Mouse (Mus musculus): ENCODE data around the gene Mpst. TPM values are rescaled to one million over a fixed set of nuclear protein-coding genes. Genes with fewer than 3 reads are reported as not detected.
A peak's percentile ranks its signal among the peaks of the same experiment; 100 is the strongest.

Mpst gene
- polyA plus RNA-seq, 1 experiment: 83.4 TPM

DNA sequence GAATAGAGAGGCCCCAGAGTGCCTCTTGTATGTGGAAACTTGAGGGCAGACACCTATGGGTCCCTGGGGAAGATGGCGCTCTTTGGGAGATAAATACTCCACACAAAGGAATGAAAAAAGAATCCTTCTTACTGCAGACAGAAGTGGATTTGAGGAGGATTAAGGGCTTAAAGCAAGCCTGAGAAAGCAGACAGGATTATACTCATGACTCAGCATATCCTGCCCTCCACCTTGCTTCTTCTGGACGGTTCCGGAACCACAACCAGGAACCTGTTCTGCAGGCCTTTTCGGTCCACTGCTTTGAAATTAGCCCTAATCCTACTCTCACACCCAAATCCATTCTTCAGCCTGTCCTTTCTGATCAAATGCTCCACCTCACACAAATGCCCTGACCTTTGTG, 24.1 kb upstream of the Mpst start:
- TF ChIP-seq POLR2A (IDR thresholded peaks at IDR 0.05; ENCODE audit: borderline replicate concordance, extremely low read depth, insufficient read depth, insufficient read length, poor library complexity, severe bottlenecking) (no peak), CTCF (IDR thresholded peaks at IDR 0.05; ENCODE audit: borderline replicate concordance, extremely low read depth, insufficient read depth, insufficient read length) (no peak)
- no peak for DNase-seq (ENCODE audit: low read depth)

DNA sequence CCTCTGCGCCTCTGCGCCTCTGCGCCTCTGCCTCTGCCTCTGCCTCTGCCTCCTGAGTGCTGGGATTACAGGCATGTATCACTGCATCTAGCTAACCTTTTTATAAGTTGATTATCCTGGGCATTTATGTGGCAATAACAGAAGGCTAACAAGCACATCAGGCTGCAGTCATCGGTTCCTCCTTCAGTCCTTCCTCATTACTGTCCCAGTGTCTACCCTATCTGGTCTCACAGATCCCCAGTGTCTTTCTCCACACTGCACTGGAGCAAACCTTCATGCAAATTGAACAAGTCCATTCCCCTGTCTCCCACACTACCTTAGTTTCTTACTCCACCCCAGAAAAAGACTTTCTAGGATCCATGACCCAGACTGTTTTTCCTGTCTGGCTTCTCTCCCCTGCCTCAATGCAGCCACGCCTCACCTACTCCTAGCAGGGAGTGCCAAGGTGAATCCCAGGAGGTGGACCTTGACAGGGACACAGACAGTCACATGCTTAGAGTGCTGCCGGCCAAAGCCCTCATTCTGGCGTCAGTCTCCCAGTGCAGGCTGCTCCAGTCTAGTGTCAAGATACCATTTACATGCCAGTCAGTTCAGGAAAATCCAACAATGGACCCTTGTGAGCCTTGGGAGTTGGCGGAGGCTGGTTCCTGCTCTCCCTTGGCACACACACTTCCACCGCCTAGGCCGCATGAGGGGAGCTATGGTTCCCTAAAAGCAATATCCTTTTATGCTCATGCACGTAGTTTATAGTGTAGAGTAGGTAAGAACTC, 22.6 kb upstream of the Mpst start:
- TF ChIP-seq CTCF (IDR thresholded peaks at IDR 0.05; ENCODE audit: borderline replicate concordance, extremely low read depth, insufficient read depth, insufficient read length) (no peak), POLR2A (IDR thresholded peaks at IDR 0.05; ENCODE audit: borderline replicate concordance, extremely low read depth, insufficient read depth, insufficient read length, poor library complexity, severe bottlenecking) (no peak)
- DNase-seq (ENCODE audit: low read depth): peak; percentile 89

DNA sequence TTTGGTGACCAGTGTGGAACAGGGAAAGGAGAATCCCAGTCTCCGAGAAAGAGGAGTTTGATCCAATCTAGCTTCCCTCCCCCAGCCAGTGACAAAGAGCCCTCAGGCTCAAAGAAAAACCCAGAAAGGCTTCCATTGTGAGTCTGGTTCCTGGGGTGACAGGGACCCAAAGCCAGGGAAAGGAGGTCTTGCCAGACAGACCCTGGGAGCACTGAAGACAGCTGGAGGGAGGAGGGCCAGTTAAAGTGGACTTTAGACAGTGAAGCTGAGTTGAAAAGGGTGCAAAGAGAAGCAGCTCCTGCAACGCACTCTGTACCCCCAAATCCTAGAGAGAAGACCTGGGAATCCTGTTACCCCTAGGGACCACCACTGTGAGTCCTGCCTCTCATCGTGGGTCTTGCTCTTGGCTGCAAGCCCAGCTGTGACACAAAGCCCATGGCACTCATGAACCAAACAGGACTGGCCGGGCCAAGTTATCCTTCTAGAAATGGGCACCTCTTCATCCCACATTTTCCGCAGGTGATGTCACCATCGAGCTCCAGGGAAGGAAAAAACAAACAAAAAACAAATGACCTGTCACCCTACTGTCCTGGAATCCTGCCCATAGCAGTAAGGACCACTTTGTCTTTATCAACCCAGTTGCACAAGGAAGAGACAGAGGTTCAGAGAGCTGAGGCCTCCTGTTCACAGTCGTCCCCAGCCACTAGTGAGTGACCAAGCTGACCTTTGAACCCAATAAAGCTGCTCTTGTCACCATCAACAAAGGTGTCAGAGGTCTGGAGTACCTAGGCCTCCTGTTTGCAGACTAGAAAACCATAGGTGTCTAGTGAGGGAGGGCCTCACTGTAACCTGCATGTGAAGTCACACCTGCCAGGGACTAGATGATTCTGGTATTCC, 21.7 kb upstream of the Mpst start:
- TF ChIP-seq CTCF (IDR thresholded peaks at IDR 0.05; ENCODE audit: borderline replicate concordance, extremely low read depth, insufficient read depth, insufficient read length) (no peak), POLR2A (IDR thresholded peaks at IDR 0.05; ENCODE audit: borderline replicate concordance, extremely low read depth, insufficient read depth, insufficient read length, poor library complexity, severe bottlenecking) (no peak)
- DNase-seq (ENCODE audit: low read depth): peak; percentile 83

DNA sequence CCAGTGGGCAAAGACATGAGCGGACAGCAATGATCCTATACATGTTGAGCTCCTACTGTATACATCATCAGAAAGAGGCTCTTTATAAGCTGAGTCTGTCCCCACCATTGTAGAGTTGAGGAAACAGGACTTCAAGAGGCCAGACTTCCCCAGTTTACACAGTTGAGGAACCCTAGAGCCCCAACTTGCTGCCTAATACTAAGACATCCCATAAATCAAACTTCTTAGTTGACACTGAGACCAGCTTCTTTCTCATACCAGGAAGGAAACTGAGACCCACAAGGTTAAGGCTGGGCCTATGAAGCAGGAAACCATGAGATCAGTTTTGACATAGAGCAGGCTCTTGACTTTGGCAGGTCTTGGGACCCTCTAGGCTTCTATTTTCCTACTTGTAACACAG, 20.7 kb upstream of the Mpst start:
- TF ChIP-seq CTCF (IDR thresholded peaks at IDR 0.05; ENCODE audit: borderline replicate concordance, extremely low read depth, insufficient read depth, insufficient read length): no peak
- TF ChIP-seq POLR2A (IDR thresholded peaks at IDR 0.05; ENCODE audit: borderline replicate concordance, extremely low read depth, insufficient read depth, insufficient read length, poor library complexity, severe bottlenecking): no peak
- no peak for DNase-seq (ENCODE audit: low read depth)

DNA sequence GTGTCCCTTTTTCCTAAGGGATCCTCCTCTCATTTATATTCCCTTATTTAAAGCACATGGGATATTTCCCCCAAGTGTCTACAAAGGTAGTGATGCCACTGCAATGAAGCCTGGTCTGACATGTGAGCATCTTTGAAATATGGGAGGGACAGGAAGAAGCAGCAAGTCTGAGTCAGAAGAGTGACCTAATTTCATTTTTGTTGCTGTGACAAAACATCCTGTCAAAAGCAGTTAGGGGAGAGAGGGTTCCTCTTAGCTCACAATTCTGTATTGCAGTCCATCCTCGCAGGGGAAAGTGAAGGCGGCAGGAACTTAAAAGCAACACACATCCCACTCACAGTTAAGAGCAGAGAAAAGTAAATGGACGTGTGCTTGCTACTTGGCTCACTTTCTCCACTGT, 15.4 kb upstream of the Mpst start:
- no peak for TF ChIP-seq POLR2A (IDR thresholded peaks at IDR 0.05; ENCODE audit: borderline replicate concordance, extremely low read depth, insufficient read depth, insufficient read length, poor library complexity, severe bottlenecking)
- no peak for TF ChIP-seq CTCF (IDR thresholded peaks at IDR 0.05; ENCODE audit: borderline replicate concordance, extremely low read depth, insufficient read depth, insufficient read length)
- no peak for DNase-seq (ENCODE audit: low read depth)

DNA sequence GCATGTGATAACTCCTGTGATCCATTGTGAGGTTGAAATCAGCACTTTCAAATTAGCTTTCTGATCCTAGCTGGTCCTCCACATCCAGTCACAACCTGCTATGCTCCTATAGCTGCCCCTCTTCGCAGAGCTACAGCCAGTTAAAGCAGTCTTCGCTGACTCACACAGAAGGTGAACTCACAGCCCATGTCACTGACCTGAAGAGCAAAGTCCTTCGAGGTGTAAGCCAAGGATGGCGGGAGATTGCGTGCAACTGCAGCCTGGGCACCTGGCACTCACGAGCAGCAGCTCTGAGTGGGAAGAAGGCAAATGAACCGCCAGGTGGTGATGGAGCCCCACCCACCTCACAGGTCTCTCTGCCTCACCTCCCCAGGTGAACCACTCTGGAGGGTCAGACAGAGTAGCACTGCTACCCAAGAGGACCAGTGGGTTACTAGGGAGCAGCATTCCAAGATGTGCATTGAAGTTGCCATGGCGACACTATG, 10.7 kb upstream of the Mpst start, which contains the start of gene Tex33:
TSS of gene Tex33 (minus strand) at position 435 of the 485 bp plus-strand sequence.
- DNase-seq (ENCODE audit: low read depth): no peak
- TF ChIP-seq CTCF (IDR thresholded peaks at IDR 0.05; ENCODE audit: borderline replicate concordance, extremely low read depth, insufficient read depth, insufficient read length): no peak

DNA sequence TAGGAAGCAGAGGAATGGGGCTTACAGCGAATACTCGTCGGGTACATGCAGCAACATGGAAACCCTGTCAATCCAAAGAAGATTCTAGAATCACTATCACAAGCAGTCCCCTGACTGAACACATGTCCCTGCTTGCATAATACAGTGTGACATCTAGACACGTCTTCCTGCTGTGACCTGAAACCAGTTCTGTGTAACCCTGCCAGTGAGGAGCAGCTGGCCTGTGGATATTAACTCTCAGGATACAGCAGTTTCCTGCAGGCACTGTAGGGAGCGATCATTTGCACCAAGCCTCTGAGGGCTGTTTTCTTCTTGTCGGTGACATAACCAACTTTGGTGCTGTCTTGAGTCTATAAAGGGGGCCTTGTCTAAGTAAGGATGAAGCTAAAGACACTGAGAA, 4.9 kb upstream of the Mpst start:
- TF ChIP-seq POLR2A (IDR thresholded peaks at IDR 0.05; ENCODE audit: borderline replicate concordance, extremely low read depth, insufficient read depth, insufficient read length, poor library complexity, severe bottlenecking) (no peak), CTCF (IDR thresholded peaks at IDR 0.05; ENCODE audit: borderline replicate concordance, extremely low read depth, insufficient read depth, insufficient read length) (no peak)
- no peak for DNase-seq (ENCODE audit: low read depth)

DNA sequence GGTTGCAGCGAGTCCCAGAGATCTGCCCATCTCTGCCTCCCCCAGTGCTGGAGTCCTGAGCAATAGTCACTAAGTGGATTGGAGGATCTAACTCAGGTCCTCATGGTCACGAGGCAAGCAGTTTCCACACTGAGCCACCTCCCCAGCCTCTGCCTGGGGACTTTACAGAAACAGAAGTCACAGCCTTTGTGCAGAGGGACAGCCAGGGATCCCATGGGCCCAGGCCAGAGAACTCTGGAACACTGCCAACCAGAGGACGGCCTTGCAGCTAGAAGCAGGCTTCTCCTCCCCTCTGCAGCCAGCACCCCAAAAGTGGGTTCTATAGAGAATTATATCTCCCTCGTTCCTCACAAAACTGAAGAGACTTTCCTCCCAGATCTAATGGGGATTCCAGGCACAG, 4.3 kb upstream of the Mpst start:
- TF ChIP-seq CTCF (IDR thresholded peaks at IDR 0.05; ENCODE audit: borderline replicate concordance, extremely low read depth, insufficient read depth, insufficient read length): no peak
- no peak for TF ChIP-seq POLR2A (IDR thresholded peaks at IDR 0.05; ENCODE audit: borderline replicate concordance, extremely low read depth, insufficient read depth, insufficient read length, poor library complexity, severe bottlenecking)
- DNase-seq (ENCODE audit: low read depth): peak; percentile 50

DNA sequence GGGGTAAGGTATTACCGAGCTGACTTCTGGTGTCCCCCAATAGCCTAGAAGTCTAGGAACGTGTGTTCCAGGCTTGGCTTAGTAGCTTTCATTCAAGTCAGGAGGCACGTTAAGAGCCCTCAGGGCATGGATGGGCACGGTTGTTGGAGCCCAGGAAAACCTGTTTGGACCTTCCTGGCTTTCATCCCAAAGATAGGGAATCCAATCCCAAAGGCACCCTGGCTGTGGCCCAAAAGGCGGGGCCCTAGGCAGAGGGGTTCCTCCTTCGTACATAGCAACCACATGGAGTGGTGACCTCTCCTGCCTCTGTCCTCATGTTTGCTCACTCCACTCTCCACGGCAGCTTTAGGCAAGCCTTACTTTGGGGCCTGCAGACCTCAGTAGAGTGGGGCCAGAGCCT, 3.8 kb upstream of the Mpst start:
- no peak for DNase-seq (ENCODE audit: low read depth)
- no peak for TF ChIP-seq CTCF (IDR thresholded peaks at IDR 0.05; ENCODE audit: borderline replicate concordance, extremely low read depth, insufficient read depth, insufficient read length)
- TF ChIP-seq POLR2A (IDR thresholded peaks at IDR 0.05; ENCODE audit: borderline replicate concordance, extremely low read depth, insufficient read depth, insufficient read length, poor library complexity, severe bottlenecking): no peak

DNA sequence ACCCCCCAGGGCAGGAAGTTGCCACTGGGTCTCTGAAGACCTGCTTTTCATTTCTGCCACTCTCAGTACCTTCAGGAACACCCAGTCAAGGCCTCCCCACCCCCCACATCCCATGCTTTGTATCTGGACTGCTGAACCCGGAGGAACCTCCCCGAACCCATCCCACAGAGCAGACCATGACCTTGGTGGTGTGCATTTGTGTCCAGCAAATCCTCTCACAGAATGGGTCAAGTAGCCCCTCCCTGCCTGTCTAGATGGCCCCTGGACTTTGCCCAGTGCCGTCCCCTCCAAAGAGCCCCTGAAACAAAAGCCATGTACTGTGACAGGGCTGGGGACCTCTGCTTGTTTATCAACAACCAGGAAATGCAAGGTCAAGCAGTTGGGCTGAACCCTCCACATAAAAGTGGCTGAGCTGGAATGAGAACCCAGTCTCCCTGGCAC, 2.9 kb upstream of the Mpst start:
- TF ChIP-seq POLR2A (IDR thresholded peaks at IDR 0.05; ENCODE audit: borderline replicate concordance, extremely low read depth, insufficient read depth, insufficient read length, poor library complexity, severe bottlenecking) (no peak), CTCF (IDR thresholded peaks at IDR 0.05; ENCODE audit: borderline replicate concordance, extremely low read depth, insufficient read depth, insufficient read length) (no peak)
- no peak for DNase-seq (ENCODE audit: low read depth)

DNA sequence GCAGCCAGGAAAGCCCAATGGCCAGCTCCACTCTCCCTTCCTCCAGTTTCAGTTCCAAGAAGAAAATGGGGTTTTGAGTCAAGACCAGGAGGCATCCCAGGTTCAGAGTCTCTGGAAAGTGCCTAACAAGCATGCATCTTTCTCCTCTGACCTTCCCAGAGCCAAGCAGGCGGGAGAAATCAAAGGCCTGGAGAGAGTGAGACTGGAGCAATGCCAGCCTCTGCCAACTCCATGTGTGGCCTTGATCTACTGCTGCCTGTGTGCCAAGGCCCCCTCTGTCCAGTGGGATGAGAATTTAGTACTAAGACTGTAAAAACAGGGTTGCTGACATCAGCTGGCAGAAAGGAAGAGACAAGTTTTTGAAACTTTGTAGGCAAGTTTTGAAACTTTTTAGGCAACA, 2.3 kb upstream of the Mpst start:
- DNase-seq (ENCODE audit: low read depth): peak; percentile 81
- TF ChIP-seq POLR2A (IDR thresholded peaks at IDR 0.05; ENCODE audit: borderline replicate concordance, extremely low read depth, insufficient read depth, insufficient read length, poor library complexity, severe bottlenecking) (no peak), CTCF (IDR thresholded peaks at IDR 0.05; ENCODE audit: borderline replicate concordance, extremely low read depth, insufficient read depth, insufficient read length) (no peak)

Measured in brain, embryonic 14.5 days (tissue).